ENCODE assay signal across 14 mouse cellular contexts in the genomic region with DNA sequence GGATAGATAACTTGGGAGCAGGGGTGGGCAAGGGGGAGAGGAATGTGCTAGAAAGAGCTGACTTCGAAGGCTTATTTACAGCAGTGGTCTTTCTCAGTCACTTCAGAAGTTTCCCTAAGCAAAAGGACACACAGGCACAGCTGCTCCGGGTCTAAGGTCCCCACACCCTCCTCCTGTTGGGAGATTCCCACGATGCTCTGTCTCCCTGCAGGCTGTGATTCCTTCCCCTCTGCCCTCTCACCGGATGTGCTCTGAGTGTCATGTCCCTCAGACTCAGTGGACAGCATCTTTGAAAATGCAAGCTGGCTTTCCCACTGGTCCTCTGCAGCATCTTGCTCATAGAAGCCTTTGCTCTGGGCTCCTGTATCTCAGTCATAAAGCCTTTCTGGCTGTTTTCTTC. TPM values are rescaled to one million over a fixed set of nuclear protein-coding genes. Genes with fewer than 3 reads are reported as not detected.
DNase-seq lines count a peak whose midpoint lies in the region; ATAC-seq and TF ChIP-seq lines count a peak whose summit lies in the region.
"Had no signal": no experiment of that assay in that cellular context is flagged by ENCODE, and none has a peak within 500 bp of the region (broad histone marks: within the 10 kb centered on the region; RNA-seq: fewer than 3 reads in every experiment).

No protein-coding gene starts in this region.

- H3K4me2 ChIP-seq in hindbrain, postnatal 0 days (ENCODE audit: low read depth, low read length), result no peak overlapping the region
- no peak overlapping the region for H3K4me2 ChIP-seq in heart, embryonic 12.5 days
- no peak overlapping the region; the same call in 1 of the 2 replicates for H3K4me2 ChIP-seq in kidney, embryonic 16.5 days (replicated peaks; ENCODE audit: low read depth, low read length)
- H3K4me2 ChIP-seq: hindbrain, embryonic 14.5 days; midbrain, embryonic 15.5 days had no signal

- no peak for TF ChIP-seq CTCF in hindbrain, postnatal 0 days (IDR thresholded peaks at IDR 0.05; ENCODE audit: low read depth)
- no peak for TF ChIP-seq CTCF in thymus, adult 2 months (IDR thresholded peaks at IDR 0.05; ENCODE audit: borderline replicate concordance, control insufficient read depth, extremely low read depth, insufficient read depth, low read length, poor library complexity)

- no peaks in the 10 kb centered on the region for H3K27me3 ChIP-seq in hindbrain, embryonic 10.5 days (ENCODE audit: insufficient read depth, poor library complexity, severe bottlenecking)
- no peaks in the 10 kb centered on the region for H3K27me3 ChIP-seq in hindbrain, postnatal 0 days (ENCODE audit: insufficient read depth, low read length)
- H3K27me3 ChIP-seq in heart, embryonic 12.5 days (replicated peaks), result no peaks in the 10 kb centered on the region
- H3K27me3 ChIP-seq in kidney, embryonic 16.5 days (ENCODE audit: insufficient read depth, low read length), result no peaks in the 10 kb centered on the region
- H3K27me3 ChIP-seq in thymus, adult 2 months (ENCODE audit: control insufficient read depth, insufficient read depth, low read length), result no peaks in the 10 kb centered on the region
- H3K27me3 ChIP-seq: midbrain, embryonic 15.5 days; Patski had no signal

- H3K9ac ChIP-seq in hindbrain, postnatal 0 days (replicated peaks; ENCODE audit: low read length), result no peak overlapping the region
- H3K9ac ChIP-seq in heart, embryonic 12.5 days, result 0 out of 2 replicates have a peak overlapping the region, but pooled peaks have one; percentile 28
- H3K9ac ChIP-seq in kidney, embryonic 16.5 days (replicated peaks; ENCODE audit: low read length), result peak overlapping the region; percentile 36
- H3K9ac ChIP-seq: hindbrain, embryonic 14.5 days; midbrain, embryonic 15.5 days had no signal

- ATAC-seq in hindbrain, postnatal 0 days, result no peak
- ATAC-seq in heart, embryonic 12.5 days (ENCODE audit: insufficient number of reproducible peaks, low FRiP score), result no peak
- peak; percentile 47 for ATAC-seq in kidney, embryonic 16.5 days (ENCODE audit: low FRiP score, low TSS enrichment)
- ATAC-seq: forebrain, embryonic 16.5 days; midbrain, embryonic 15.5 days had no signal

- no peaks in the 10 kb centered on the region for H3K9me3 ChIP-seq in hindbrain, embryonic 10.5 days
- no peaks in the 10 kb centered on the region for H3K9me3 ChIP-seq in hindbrain, postnatal 0 days (ENCODE audit: low read length)
- H3K9me3 ChIP-seq in heart, embryonic 12.5 days (replicated peaks), result no peaks in the 10 kb centered on the region
- H3K9me3 ChIP-seq in kidney, embryonic 16.5 days (ENCODE audit: low read length), result no peaks in the 10 kb centered on the region
- H3K9me3 ChIP-seq: midbrain, embryonic 15.5 days had no signal

- no peak overlapping the region for H3K4me3 ChIP-seq in hindbrain, embryonic 10.5 days
- H3K4me3 ChIP-seq in hindbrain, postnatal 0 days (ENCODE audit: low read length), result no peak overlapping the region
- no peak overlapping the region for H3K4me3 ChIP-seq in heart, embryonic 12.5 days
- no peak overlapping the region for H3K4me3 ChIP-seq in kidney, embryonic 16.5 days (ENCODE audit: low read length)
- H3K4me3 ChIP-seq in thymus, adult 2 months (ENCODE audit: control insufficient read depth, insufficient read depth, low read length), result no peak overlapping the region
- H3K4me3 ChIP-seq: midbrain, embryonic 15.5 days had no signal

- no peaks in the 10 kb centered on the region for H3K36me3 ChIP-seq in hindbrain, embryonic 10.5 days
- no peaks in the 10 kb centered on the region for H3K36me3 ChIP-seq in hindbrain, postnatal 0 days (ENCODE audit: insufficient read depth, low read length)
- H3K36me3 ChIP-seq in heart, embryonic 12.5 days, result 0 out of 2 replicates have a peak, but pooled peaks cover 4% of the 10 kb centered on the region
- 0 out of 2 replicates have a peak, but pooled peaks cover under 1% of the 10 kb centered on the region for H3K36me3 ChIP-seq in kidney, embryonic 16.5 days (ENCODE audit: insufficient read depth, low read length)
- no peaks in the 10 kb centered on the region for H3K36me3 ChIP-seq in thymus, adult 2 months (ENCODE audit: control insufficient read depth, insufficient read depth, low read length)
- H3K36me3 ChIP-seq: midbrain, embryonic 15.5 days had no signal

- WGBS in hindbrain, embryonic 10.5 days, result 52% methylated on average over 4 of the region's 4 CpGs
- WGBS in hindbrain, postnatal 0 days, result 55% methylated on average over 4 of the region's 4 CpGs
- WGBS in heart, embryonic 12.5 days, result 39% methylated on average over 4 of the region's 4 CpGs
- 20% methylated on average over 4 of the region's 4 CpGs for WGBS in kidney, embryonic 16.5 days
- WGBS in thymus, adult 2 months, result 66% methylated on average over 4 of the region's 4 CpGs

- DNase-seq in hindbrain, embryonic 10.5 days (ENCODE audit: low spot score), result no peak
- no peak for DNase-seq in hindbrain, postnatal 0 days (ENCODE audit: low spot score)
- peak; percentile 73 for DNase-seq in lung, postnatal 10 days
- no peak for DNase-seq in thymus, adult 2 months
- no peak for DNase-seq in urinary bladder, postnatal 36 days (ENCODE audit: low spot score in 2 of 2)
- DNase-seq in layer of hippocampus, adult 9-10 months (ENCODE audit: low spot score), result no peak
- DNase-seq: B cell, adult 2 months; embryo, embryonic 11 days had no signal

- H3K27ac ChIP-seq in hindbrain, embryonic 10.5 days, result peak overlapping the region; percentile 56
- no peak overlapping the region for H3K27ac ChIP-seq in hindbrain, postnatal 0 days
- H3K27ac ChIP-seq in heart, embryonic 12.5 days (ENCODE audit: poor library complexity, severe bottlenecking), result peak overlapping the region; percentile 87
- peak overlapping the region; percentile 93 for H3K27ac ChIP-seq in kidney, embryonic 16.5 days (ENCODE audit: low read length)
- no peak overlapping the region for H3K27ac ChIP-seq in thymus, adult 2 months (ENCODE audit: control insufficient read depth, insufficient read depth, low read length)

- H3K4me1 ChIP-seq in hindbrain, embryonic 10.5 days (replicated peaks), result peaks cover 57% of the 10 kb centered on the region
- peaks cover 7% of the 10 kb centered on the region; the same call in 1 of the 2 replicates for H3K4me1 ChIP-seq in hindbrain, postnatal 0 days (ENCODE audit: insufficient read depth, low read length)
- peaks cover 62% of the 10 kb centered on the region for H3K4me1 ChIP-seq in heart, embryonic 12.5 days (replicated peaks)
- peaks cover 52% of the 10 kb centered on the region for H3K4me1 ChIP-seq in kidney, embryonic 16.5 days (ENCODE audit: insufficient read depth, low read length)
- H3K4me1 ChIP-seq in thymus, adult 2 months (replicated peaks; ENCODE audit: control insufficient read depth, insufficient read depth, low read length), result no peaks in the 10 kb centered on the region

- no peak for TF ChIP-seq POLR2A in thymus, adult 2 months (IDR thresholded peaks at IDR 0.05; ENCODE audit: control insufficient read depth, extremely low read depth, insufficient read depth, low read length, poor library complexity)

RNA-seq across cellular contexts. Expression of a gene that starts 47.4 kb away (rescaled TPM):
- 38.6 and 46.1 TPM in 2 replicates for polyA plus RNA-seq in hindbrain, embryonic 10.5 days (2016; fragmentation: Nextera tagmentation; extraction: Ambion mirVana)
- 12.7 and 13.9 TPM in 2 replicates for total RNA-seq in hindbrain, postnatal 0 days (2014; rRNA removed)
- 21.1 and 21.5 TPM in 2 replicates for polyA plus RNA-seq in hindbrain, postnatal 0 days (2015; fragmentation: Nextera tagmentation; extraction: Ambion mirVana)
- 30.5 and 33.0 TPM in 2 replicates for polyA plus RNA-seq in heart, embryonic 12.5 days (2016; fragmentation: Nextera tagmentation; extraction: Ambion mirVana)
- 58.1 and 63.0 TPM in 2 replicates for polyA plus RNA-seq in kidney, embryonic 16.5 days (2015; fragmentation: Nextera tagmentation; extraction: Ambion mirVana)
- polyA plus RNA-seq in thymus, adult 2 months (2012; rRNA removed), result 3.6 and 4.0 TPM in 2 replicates

Comparison
In these comparisons a context has a peak if more than half of its experiments do, and no peak if none do; other contexts are left out.
1. H3K27ac ChIP-seq: peak in hindbrain, embryonic 10.5 days (single experiment), heart, embryonic 12.5 days (single experiment) and kidney, embryonic 16.5 days (single experiment); none in hindbrain, postnatal 0 days (single experiment) and thymus, adult 2 months (single experiment).